Mouse (Mus musculus): ENCODE measurements around the gene Mtus2. TPM values are rescaled to one million over a fixed set of nuclear protein-coding genes. Genes with fewer than 3 reads are reported as not detected.

The Mtus2 gene
- polyA plus RNA-seq, 1 experiment from 2014 or later = 53.9 TPM

DNA sequence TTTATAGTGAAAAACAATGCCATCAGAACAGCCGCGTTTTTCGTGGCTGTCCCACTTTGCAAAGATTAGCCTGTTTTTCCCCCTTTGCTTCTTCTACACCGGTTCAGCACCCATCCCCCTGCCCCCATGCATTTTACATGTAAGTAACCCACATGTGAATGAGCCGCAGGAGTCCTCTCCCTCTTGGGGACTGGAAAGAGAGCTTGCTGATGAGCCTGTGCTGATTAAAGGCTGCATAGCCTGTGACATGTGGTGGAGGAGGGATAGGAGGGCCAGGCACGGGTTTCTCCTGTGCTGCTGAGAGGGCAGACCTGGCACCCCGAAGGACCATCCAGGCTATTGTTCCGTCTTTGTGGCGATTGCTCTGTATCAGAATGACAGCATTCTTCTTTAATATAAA is 151.2 kb downstream of the Mtus2 start:
- Histone ChIP-seq H3K36me3 (ENCODE audit: control insufficient read depth, insufficient read depth, low read length) (no peaks in the 10 kb centered on the region), H3K27ac (ENCODE audit: low read depth, low read length) (peak overlapping the region; percentile 44; the same call in 1 of the 2 replicates), H3K4me2 (ENCODE audit: low read depth, low read length) (no peak overlapping the region), H3K27me3 (ENCODE audit: control insufficient read depth, insufficient read depth, low read length) (no peaks in the 10 kb centered on the region), H3K4me1 (ENCODE audit: control insufficient read depth, insufficient read depth, low read length) (peaks cover 8% of the 10 kb centered on the region; the same call in 1 of the 2 replicates), H3K9ac (replicated peaks; ENCODE audit: low read depth, low read length) (no peak overlapping the region), H3K9me3 (ENCODE audit: control insufficient read depth, low read length) (no peaks in the 10 kb centered on the region), H3K4me3 (ENCODE audit: low read depth, low read length) (no peak overlapping the region)
- no peak for ATAC-seq (ENCODE audit: low read depth)
- 35% methylated on average over 9 of the region's 9 CpGs for WGBS

DNA sequence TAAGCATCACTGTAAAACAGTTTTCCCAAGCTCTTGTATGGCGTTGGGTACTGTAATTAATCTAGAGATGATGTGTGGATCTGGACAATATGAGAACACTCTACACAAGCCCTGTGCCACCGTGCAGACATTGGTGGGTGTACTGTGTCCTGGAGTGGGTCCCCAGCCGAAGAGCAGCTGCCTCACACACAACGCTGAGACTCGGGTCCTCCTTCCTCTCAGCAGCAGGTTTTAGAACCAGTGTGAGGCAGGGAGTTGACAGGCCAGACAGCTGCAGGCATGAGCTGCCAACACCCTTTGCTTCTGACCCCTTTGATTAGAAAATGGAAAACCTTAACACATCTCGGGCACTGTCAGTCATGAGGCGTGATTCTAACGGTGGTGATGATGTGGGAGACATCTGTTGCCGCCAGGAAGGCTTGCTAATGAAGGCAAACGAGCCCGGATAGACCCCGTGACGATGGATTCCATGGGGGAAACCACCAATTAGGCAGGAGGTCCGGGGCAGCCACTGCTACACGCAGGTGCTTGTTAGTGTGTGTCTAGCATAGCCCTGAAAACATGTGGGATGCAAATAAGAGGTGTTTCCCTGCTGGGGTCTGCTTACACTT is 158.2 kb downstream of the Mtus2 start:
- Histone ChIP-seq H3K36me3 (ENCODE audit: control insufficient read depth, insufficient read depth, low read length) (no peaks in the 10 kb centered on the region), H3K4me3 (ENCODE audit: low read depth, low read length) (no peak overlapping the region), H3K9me3 (ENCODE audit: control insufficient read depth, low read length) (no peaks in the 10 kb centered on the region), H3K4me2 (ENCODE audit: low read depth, low read length) (no peak overlapping the region), H3K4me1 (ENCODE audit: control insufficient read depth, insufficient read depth, low read length) (no peaks in the 10 kb centered on the region), H3K9ac (replicated peaks; ENCODE audit: low read depth, low read length) (no peak overlapping the region), H3K27me3 (ENCODE audit: control insufficient read depth, insufficient read depth, low read length) (no peaks in the 10 kb centered on the region), H3K27ac (ENCODE audit: low read depth, low read length) (no peak overlapping the region)
- 75% methylated on average over 15 of the region's 15 CpGs for WGBS
- no peak for ATAC-seq (ENCODE audit: low read depth)

DNA sequence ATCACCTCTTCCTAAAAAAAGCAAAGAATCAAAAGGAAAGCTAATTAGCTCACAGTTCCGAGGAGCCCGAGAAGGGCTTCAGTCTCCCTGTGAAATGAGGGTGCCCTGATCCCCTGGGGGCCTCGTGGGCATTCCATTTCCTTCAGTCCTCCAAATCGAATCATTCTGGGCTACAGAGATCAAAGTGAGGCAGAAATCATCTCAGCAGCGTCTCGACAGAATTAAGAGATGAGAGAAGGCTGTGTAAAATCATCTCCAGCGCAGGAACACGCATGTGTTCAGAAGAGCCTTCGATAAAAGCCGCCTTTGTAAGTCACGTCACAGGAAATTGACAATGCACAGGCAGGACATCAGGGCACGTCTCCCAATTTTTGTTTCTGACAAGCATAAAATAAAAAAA is 167.2 kb downstream of the Mtus2 start:
- no peaks in the 10 kb centered on the region for H3K4me1 ChIP-seq (ENCODE audit: control insufficient read depth, insufficient read depth, low read length)
- H3K4me2 ChIP-seq (ENCODE audit: low read depth, low read length) = no peak overlapping the region
- H3K36me3 ChIP-seq (ENCODE audit: control insufficient read depth, insufficient read depth, low read length) = no peaks in the 10 kb centered on the region
- H3K4me3 ChIP-seq (ENCODE audit: low read depth, low read length) = no peak overlapping the region
- H3K27ac ChIP-seq (ENCODE audit: low read depth, low read length) = no peak overlapping the region
- ATAC-seq (ENCODE audit: low read depth) = no peak
- H3K27me3 ChIP-seq (ENCODE audit: control insufficient read depth, insufficient read depth, low read length) = no peaks in the 10 kb centered on the region
- 70% methylated on average over 12 of the region's 12 CpGs for WGBS
- no peak overlapping the region for H3K9ac ChIP-seq (replicated peaks; ENCODE audit: low read depth, low read length)
- H3K9me3 ChIP-seq (ENCODE audit: control insufficient read depth, low read length) = no peaks in the 10 kb centered on the region

DNA sequence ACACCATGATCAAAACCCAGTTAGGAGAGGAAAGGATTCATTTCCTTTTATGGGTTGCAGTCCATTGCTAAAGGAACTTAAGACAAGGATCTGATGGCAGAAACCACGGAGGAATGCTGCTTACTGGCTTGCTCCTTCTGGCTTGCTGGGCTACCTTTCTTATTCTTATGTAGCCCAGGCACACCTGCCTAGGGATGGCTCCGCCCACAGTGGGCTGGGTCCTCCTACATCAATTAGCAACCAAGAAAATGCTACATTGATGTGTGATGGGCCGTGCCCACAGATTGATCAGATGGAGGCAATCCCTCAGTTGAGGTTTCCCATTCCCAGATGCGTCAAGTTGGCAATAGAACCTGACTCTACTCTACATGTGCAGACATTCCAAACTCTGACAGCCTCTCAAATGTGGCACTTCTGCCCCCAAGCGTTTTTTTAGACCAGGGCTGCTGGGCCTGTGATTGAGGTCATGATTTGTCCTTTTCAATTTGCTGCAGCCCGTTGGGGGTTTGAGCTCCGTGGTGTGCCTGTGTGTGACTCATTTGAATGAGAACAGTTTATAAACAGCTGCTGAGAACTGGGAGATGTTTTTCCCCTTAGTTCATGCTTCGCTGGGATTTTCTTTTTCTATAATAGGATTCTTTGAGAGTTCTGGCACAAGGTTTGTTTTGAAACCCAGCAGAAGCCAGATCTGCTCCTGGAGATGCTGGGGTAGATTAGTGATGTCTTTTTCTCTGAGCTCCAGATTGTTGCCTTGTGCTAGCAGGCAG is 173.8 kb downstream of the Mtus2 start:
- Histone ChIP-seq H3K4me3 (ENCODE audit: low read depth, low read length) (no peak overlapping the region), H3K27me3 (ENCODE audit: control insufficient read depth, insufficient read depth, low read length) (no peaks in the 10 kb centered on the region), H3K9me3 (ENCODE audit: control insufficient read depth, low read length) (no peaks in the 10 kb centered on the region), H3K4me2 (ENCODE audit: low read depth, low read length) (no peak overlapping the region), H3K9ac (replicated peaks; ENCODE audit: low read depth, low read length) (no peak overlapping the region), H3K4me1 (ENCODE audit: control insufficient read depth, insufficient read depth, low read length) (0 out of 2 replicates have a peak, but pooled peaks cover 3% of the 10 kb centered on the region), H3K27ac (ENCODE audit: low read depth, low read length) (no peak overlapping the region), H3K36me3 (ENCODE audit: control insufficient read depth, insufficient read depth, low read length) (no peaks in the 10 kb centered on the region)
- ATAC-seq (ENCODE audit: low read depth) = no peak
- WGBS = 56% methylated on average over 8 of the region's 8 CpGs

DNA sequence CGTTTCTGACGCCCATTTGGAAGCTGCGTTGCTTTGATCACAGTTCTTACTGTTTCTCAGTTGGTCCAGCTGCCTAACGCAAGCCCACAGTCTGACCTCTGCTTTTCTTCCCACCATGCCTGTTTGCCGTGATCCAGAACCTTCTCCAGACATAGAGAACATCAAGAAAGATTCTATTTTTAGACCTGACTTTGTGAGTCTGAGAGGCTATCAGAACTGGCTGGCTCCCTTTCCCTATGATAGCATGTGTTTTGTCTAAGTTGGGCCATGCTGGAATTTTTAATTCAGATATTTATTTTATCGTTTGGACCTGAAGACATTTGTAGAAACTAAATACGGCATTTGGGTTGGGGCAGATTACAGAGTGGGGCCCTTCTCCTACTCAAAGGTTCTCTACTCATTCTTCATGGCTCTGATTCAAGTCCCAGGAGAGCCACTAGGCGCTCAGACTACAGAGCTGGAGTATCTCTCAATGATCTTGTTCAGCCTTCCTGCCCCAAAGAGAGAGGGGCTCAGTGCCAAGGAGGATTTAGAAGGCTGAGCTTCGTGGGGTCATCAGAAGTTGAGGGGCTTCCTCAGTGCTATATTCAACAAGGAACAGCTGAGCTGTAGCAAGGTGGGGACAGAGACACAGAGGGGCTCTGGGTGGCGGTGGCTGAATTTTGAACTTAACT is 174.5 kb downstream of the Mtus2 start:
- 74% methylated on average over 10 of the region's 10 CpGs for WGBS
- ATAC-seq (ENCODE audit: low read depth) = no peak

DNA sequence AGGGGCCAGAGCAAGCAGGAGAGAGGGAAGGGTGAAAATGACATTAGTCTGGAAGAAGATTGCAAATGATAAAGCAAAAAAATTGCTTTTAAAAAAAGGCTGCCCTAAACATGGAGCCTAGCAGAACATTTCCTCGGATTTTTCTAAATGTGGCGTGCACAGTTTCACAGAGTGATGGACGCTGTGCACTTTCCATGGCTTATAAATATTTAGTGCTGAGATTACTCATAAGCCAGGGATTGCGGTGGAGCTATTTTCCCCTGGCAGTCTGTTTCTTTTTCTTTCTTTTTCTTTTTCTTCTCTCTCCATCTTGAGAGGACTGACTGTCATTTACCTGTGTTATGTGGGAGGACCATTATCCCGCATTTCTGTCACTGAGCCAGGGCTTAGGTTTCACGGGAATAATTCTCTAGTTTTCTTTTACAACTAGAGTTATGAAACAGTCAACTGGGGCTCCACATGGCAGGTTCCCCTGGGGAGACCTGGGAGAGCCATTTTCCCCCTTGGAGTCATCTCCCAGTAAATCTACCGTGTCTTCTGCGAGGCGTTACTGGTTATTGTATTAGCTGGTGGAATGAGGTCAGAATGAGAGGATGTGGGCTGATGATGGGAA is 176.4 kb downstream of the Mtus2 start:
- H3K36me3 ChIP-seq (ENCODE audit: control insufficient read depth, insufficient read depth, low read length) = no peaks in the 10 kb centered on the region
- no peak overlapping the region for H3K4me3 ChIP-seq (ENCODE audit: low read depth, low read length)
- peak overlapping the region; percentile 36; the same call in 1 of the 2 replicates for H3K27ac ChIP-seq (ENCODE audit: low read depth, low read length)
- H3K9me3 ChIP-seq (ENCODE audit: control insufficient read depth, low read length) = no peaks in the 10 kb centered on the region
- H3K4me2 ChIP-seq (ENCODE audit: low read depth, low read length) = no peak overlapping the region
- ATAC-seq (ENCODE audit: low read depth) = no peak
- 46% methylated on average over 9 of the region's 9 CpGs for WGBS
- H3K9ac ChIP-seq (replicated peaks; ENCODE audit: low read depth, low read length) = no peak overlapping the region
- 0 out of 2 replicates have a peak, but pooled peaks cover 3% of the 10 kb centered on the region for H3K4me1 ChIP-seq (ENCODE audit: control insufficient read depth, insufficient read depth, low read length)
- H3K27me3 ChIP-seq (ENCODE audit: control insufficient read depth, insufficient read depth, low read length) = no peaks in the 10 kb centered on the region

More for the DNA sequence above, 174.5 kb downstream of the Mtus2 start:
- no peak overlapping the region for H3K9ac ChIP-seq (replicated peaks; ENCODE audit: low read depth, low read length)
- H3K4me3 ChIP-seq (ENCODE audit: low read depth, low read length) = no peak overlapping the region
- 0 out of 2 replicates have a peak, but pooled peaks cover 3% of the 10 kb centered on the region for H3K4me1 ChIP-seq (ENCODE audit: control insufficient read depth, insufficient read depth, low read length)
- no peak overlapping the region for H3K27ac ChIP-seq (ENCODE audit: low read depth, low read length)
- H3K9me3 ChIP-seq (ENCODE audit: control insufficient read depth, low read length) = no peaks in the 10 kb centered on the region
- H3K27me3 ChIP-seq (ENCODE audit: control insufficient read depth, insufficient read depth, low read length) = no peaks in the 10 kb centered on the region
- no peak overlapping the region for H3K4me2 ChIP-seq (ENCODE audit: low read depth, low read length)
- H3K36me3 ChIP-seq (ENCODE audit: control insufficient read depth, insufficient read depth, low read length) = no peaks in the 10 kb centered on the region

DNA sequence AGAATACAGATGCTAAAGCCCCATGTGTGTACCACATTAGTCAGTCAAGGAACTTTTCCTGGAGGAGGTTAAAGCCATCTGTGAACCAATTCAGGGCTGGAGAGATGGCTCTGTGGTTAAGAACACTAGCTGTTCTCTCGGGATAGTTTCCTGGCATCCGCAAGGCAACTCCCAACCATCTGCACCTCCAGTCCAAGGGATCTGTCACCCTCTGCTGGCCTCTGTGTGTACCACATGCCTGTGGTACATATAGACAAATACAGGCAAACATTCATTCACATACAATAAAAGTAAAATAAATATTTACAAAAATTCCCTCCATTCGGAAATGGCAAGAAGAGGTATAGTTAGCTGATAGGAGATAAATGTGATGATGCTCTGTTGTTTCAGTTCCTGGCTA is 184.5 kb downstream of the Mtus2 start:
- H3K4me3 ChIP-seq (ENCODE audit: low read depth, low read length) = no peak overlapping the region
- 82% methylated on average over 3 of the region's 3 CpGs for WGBS
- no peak overlapping the region for H3K9ac ChIP-seq (replicated peaks; ENCODE audit: low read depth, low read length)
- no peaks in the 10 kb centered on the region for H3K27me3 ChIP-seq (ENCODE audit: control insufficient read depth, insufficient read depth, low read length)
- H3K4me1 ChIP-seq (ENCODE audit: control insufficient read depth, insufficient read depth, low read length) = no peaks in the 10 kb centered on the region
- ATAC-seq (ENCODE audit: low read depth) = no peak
- no peaks in the 10 kb centered on the region for H3K9me3 ChIP-seq (ENCODE audit: control insufficient read depth, low read length)
- H3K4me2 ChIP-seq (ENCODE audit: low read depth, low read length) = no peak overlapping the region
- H3K27ac ChIP-seq (ENCODE audit: low read depth, low read length) = no peak overlapping the region
- H3K36me3 ChIP-seq (ENCODE audit: control insufficient read depth, insufficient read depth, low read length) = no peaks in the 10 kb centered on the region

DNA sequence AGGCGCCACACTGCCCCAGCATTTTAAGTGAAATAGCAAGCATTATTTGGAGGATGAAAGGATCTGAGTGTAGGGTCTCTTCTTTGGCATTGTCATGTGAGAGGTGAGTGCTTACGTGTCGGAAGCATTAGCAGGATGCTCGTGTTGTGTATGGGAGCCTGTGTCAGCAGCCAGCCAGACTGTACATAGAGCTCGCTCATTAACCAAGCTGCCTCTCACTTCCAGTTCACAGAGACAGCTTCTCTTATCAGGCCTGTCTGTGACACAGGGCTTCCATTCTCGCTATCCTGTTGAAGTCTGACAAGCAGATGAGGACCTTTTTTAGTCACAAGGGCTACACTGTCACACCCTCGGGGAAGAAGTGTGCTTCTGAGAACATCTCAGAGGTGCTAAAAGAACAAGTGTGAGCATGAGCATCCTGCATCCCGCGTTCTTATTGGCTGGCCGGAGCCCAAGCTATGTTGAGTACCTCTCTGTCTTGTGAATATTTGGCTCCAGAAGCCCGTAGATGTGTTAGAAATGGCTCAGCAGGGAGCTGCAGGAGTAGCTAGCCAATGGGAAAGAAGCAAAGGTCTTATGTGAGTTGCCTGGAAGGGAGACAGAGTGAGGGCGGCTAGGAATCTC is 189.2 kb downstream of the Mtus2 start:
- Histone ChIP-seq H3K4me2 (ENCODE audit: low read depth, low read length) (no peak overlapping the region), H3K4me1 (ENCODE audit: control insufficient read depth, insufficient read depth, low read length) (peaks cover 2% of the 10 kb centered on the region; the same call in 1 of the 2 replicates), H3K9ac (replicated peaks; ENCODE audit: low read depth, low read length) (no peak overlapping the region), H3K9me3 (ENCODE audit: control insufficient read depth, low read length) (no peaks in the 10 kb centered on the region), H3K4me3 (ENCODE audit: low read depth, low read length) (no peak overlapping the region), H3K27me3 (ENCODE audit: control insufficient read depth, insufficient read depth, low read length) (no peaks in the 10 kb centered on the region), H3K27ac (ENCODE audit: low read depth, low read length) (peak overlapping the region; percentile 0; the same call in 1 of the 2 replicates), H3K36me3 (ENCODE audit: control insufficient read depth, insufficient read depth, low read length) (no peaks in the 10 kb centered on the region)
- ATAC-seq (ENCODE audit: low read depth) = no peak; the same call in 1 of the 2 replicates
- WGBS = 70% methylated on average over 12 of the region's 12 CpGs

All from neural tube, embryonic 14.5 days (tissue).